Mouse (Mus musculus): ENCODE data around the gene Lyzl6.

The Lyzl6 gene

GRCm38 (mm10) chr11:103643211-103643610 is 4.5 kb upstream of the Lyzl6 start:
- DNase-seq = no peak

- peak; percentile 66 for DNase-seq
Observed at GRCm38 (mm10) chr11:103639407-103639946, 787 bp upstream of the Lyzl6 start.

GRCm38 (mm10) chr11:103636261-103636660 is 2.4 kb downstream of the Lyzl6 start:
- DNase-seq = no peak

- DNase-seq = no peak
Observed at GRCm38 (mm10) chr11:103635481-103635880, 3.2 kb downstream of the Lyzl6 start.

- no peak for DNase-seq
Observed at GRCm38 (mm10) chr11:103634806-103635205, 3.9 kb downstream of the Lyzl6 start.

GRCm38 (mm10) chr11:103627453-103627852 is 11.2 kb downstream of the Lyzl6 start:
- DNase-seq = no peak

- DNase-seq = no peak
Observed at GRCm38 (mm10) chr11:103621040-103621439, 17.6 kb downstream of the Lyzl6 start, which contains the start of gene Gm884. Gm884 (minus strand) TSS chr11:103621140.

GRCm38 (mm10) chr11:103610772-103611171 is 27.9 kb downstream of the Lyzl6 start:
- no peak for DNase-seq

GRCm38 (mm10) chr11:103606611-103607010 is 32.1 kb downstream of the Lyzl6 start:
- no peak for DNase-seq

Measured in right cerebral cortex, postnatal 14 days (tissue).